Comparison of ENCODE assay signal across 24 mouse cellular contexts in the genomic region with DNA sequence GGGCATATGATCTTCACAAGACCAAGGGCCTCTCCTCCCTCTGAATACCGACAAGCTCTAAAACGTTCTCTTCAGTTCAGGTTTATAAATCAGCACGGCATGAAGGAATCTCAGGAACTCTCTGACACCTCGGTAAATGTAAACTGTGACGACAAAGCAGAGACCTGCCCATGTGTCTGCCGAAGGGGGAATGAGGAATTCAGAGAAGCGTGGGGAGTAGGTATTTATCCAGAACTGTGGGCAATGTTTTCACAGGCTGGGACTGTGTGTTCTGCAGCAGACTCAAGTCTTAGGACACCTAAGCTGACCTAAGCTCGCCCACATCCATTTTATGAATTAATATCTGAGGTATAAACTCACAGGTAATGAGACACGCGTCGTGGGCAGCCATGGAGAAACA. TPM values are rescaled to one million over a fixed set of nuclear protein-coding genes. Genes with fewer than 3 reads are reported as not detected.
DNase-seq lines count a peak whose midpoint lies in the region; ATAC-seq lines count a peak whose summit lies in the region.
"Had no signal": no experiment of that assay in that cellular context is flagged by ENCODE, and none has a peak within 500 bp of the region (broad histone marks: within the 10 kb centered on the region; RNA-seq: fewer than 3 reads in every experiment).

No protein-coding gene starts in this region.

- intact Hi-C loops in heart, postnatal 25 days (cut with DNase I) = no loop called here

- H3K4me2 ChIP-seq in intestine, embryonic 14.5 days (ENCODE audit: low read length) = no peak overlapping the region
- no peak overlapping the region for H3K4me2 ChIP-seq in intestine, embryonic 15.5 days (replicated peaks)
- no peak overlapping the region for H3K4me2 ChIP-seq in lung, embryonic 16.5 days (ENCODE audit: low read depth, low read length)
- H3K4me2 ChIP-seq: hindbrain, embryonic 12.5 days; limb, embryonic 13.5 days; midbrain, embryonic 15.5 days had no signal

- no peak for DNase-seq in heart, embryonic 10.5 days (ENCODE audit: low spot score)
- no peak for DNase-seq in heart, postnatal 25 days (ENCODE audit: low spot score)
- DNase-seq in intestine, embryonic 14.5 days (ENCODE audit: low spot score) = no peak
- no peak for DNase-seq in lung, postnatal 25 days (ENCODE audit: low spot score)
- DNase-seq in yolk sac, embryonic 10.5 days (ENCODE audit: low spot score) = peak; percentile 28
- DNase-seq: adrenal gland, postnatal 25 days; cerebellum, adult 18-20 months; cerebellum, postnatal 25 days; gastrocnemius, postnatal 10 days; layer of hippocampus, postnatal 36 days; thymus, adult 18-20 months; thymus, postnatal 4 days had no signal

- ATAC-seq in intestine, embryonic 14.5 days (replicated peaks; ENCODE audit: low FRiP score, low TSS enrichment, low read depth) = 0 out of 2 replicates have a peak, but pooled peaks have one; percentile 12
- ATAC-seq in intestine, embryonic 15.5 days = no peak
- ATAC-seq in lung, embryonic 16.5 days (ENCODE audit: low read depth) = peak; percentile 74
- no peak for ATAC-seq in erythroid progenitor cell, adult 5-6 weeks (replicated peaks; ENCODE audit: low FRiP score, poor library complexity, severe bottlenecking)
- ATAC-seq: forebrain, embryonic 14.5 days; inflammation-experienced regulatory T-cells, adult 6 months; midbrain, embryonic 15.5 days had no signal

- peak overlapping the region; percentile 37; the same call in 1 of the 2 replicates for H3K27ac ChIP-seq in heart, embryonic 10.5 days
- no peak overlapping the region for H3K27ac ChIP-seq in intestine, embryonic 14.5 days (ENCODE audit: low read depth)
- H3K27ac ChIP-seq in intestine, embryonic 15.5 days = no peak overlapping the region
- H3K27ac ChIP-seq in lung, embryonic 16.5 days (ENCODE audit: low read length) = 0 out of 2 replicates have a peak overlapping the region, but pooled peaks have one; percentile 12
- H3K27ac ChIP-seq: hindbrain, embryonic 12.5 days; layer of hippocampus, adult 2 months; limb, embryonic 13.5 days; liver, embryonic 14.5 days; midbrain, embryonic 15.5 days had no signal

- H3K4me1 ChIP-seq in heart, embryonic 10.5 days = no peaks in the 10 kb centered on the region; the same call in 1 of the 2 replicates
- no peaks in the 10 kb centered on the region for H3K4me1 ChIP-seq in intestine, embryonic 14.5 days (replicated peaks; ENCODE audit: control insufficient read depth, insufficient read depth, low read length)
- H3K4me1 ChIP-seq in intestine, embryonic 15.5 days (replicated peaks) = no peaks in the 10 kb centered on the region
- H3K4me1 ChIP-seq in lung, embryonic 16.5 days (replicated peaks; ENCODE audit: control insufficient read depth, insufficient read depth, low read length) = peaks cover 3% of the 10 kb centered on the region; the same call in 1 of the 2 replicates
- H3K4me1 ChIP-seq: hindbrain, embryonic 12.5 days; midbrain, embryonic 15.5 days had no signal

- no peaks in the 10 kb centered on the region for H3K9me3 ChIP-seq in heart, embryonic 10.5 days
- H3K9me3 ChIP-seq in intestine, embryonic 14.5 days (ENCODE audit: control insufficient read depth, low read length) = no peaks in the 10 kb centered on the region
- H3K9me3 ChIP-seq in intestine, embryonic 15.5 days = no peaks in the 10 kb centered on the region
- no peaks in the 10 kb centered on the region for H3K9me3 ChIP-seq in lung, embryonic 16.5 days (ENCODE audit: control insufficient read depth, low read length)
- H3K9me3 ChIP-seq: hindbrain, embryonic 12.5 days; limb, embryonic 13.5 days; midbrain, embryonic 15.5 days had no signal

- WGBS in heart, embryonic 10.5 days = 58% methylated on average over 11 of the region's 11 CpGs
- WGBS in intestine, embryonic 14.5 days = 38% methylated on average over 11 of the region's 11 CpGs
- WGBS in intestine, embryonic 15.5 days = 36% methylated on average over 11 of the region's 11 CpGs
- WGBS in lung, embryonic 16.5 days = 38% methylated on average over 11 of the region's 11 CpGs

- H3K4me3 ChIP-seq in heart, embryonic 10.5 days = no peak overlapping the region
- H3K4me3 ChIP-seq in intestine, embryonic 14.5 days (ENCODE audit: low read depth, low read length) = no peak overlapping the region
- no peak overlapping the region for H3K4me3 ChIP-seq in intestine, embryonic 15.5 days (replicated peaks)
- no peak overlapping the region for H3K4me3 ChIP-seq in lung, embryonic 16.5 days (ENCODE audit: low read length)
- H3K4me3 ChIP-seq: hindbrain, embryonic 12.5 days; layer of hippocampus, adult 2 months; limb, embryonic 13.5 days; midbrain, embryonic 15.5 days; myocyte had no signal

- no peaks in the 10 kb centered on the region for H3K27me3 ChIP-seq in heart, embryonic 10.5 days (ENCODE audit: insufficient read depth, poor library complexity, severe bottlenecking)
- H3K27me3 ChIP-seq in intestine, embryonic 14.5 days (replicated peaks; ENCODE audit: control insufficient read depth, insufficient read depth, low read length) = no peaks in the 10 kb centered on the region
- H3K27me3 ChIP-seq in intestine, embryonic 15.5 days (replicated peaks) = no peaks in the 10 kb centered on the region
- H3K27me3 ChIP-seq in lung, embryonic 16.5 days (ENCODE audit: control insufficient read depth, insufficient read depth, low read depth, low read length) = no peaks in the 10 kb centered on the region
- H3K27me3 ChIP-seq: hindbrain, embryonic 12.5 days; limb, embryonic 13.5 days; midbrain, embryonic 15.5 days had no signal

- no peaks in the 10 kb centered on the region for H3K36me3 ChIP-seq in heart, embryonic 10.5 days
- no peaks in the 10 kb centered on the region for H3K36me3 ChIP-seq in intestine, embryonic 14.5 days (ENCODE audit: control insufficient read depth, insufficient read depth, low read length)
- H3K36me3 ChIP-seq in intestine, embryonic 15.5 days = no peaks in the 10 kb centered on the region
- H3K36me3 ChIP-seq in lung, embryonic 16.5 days (ENCODE audit: control insufficient read depth, insufficient read depth, low read length) = no peaks in the 10 kb centered on the region
- H3K36me3 ChIP-seq: hindbrain, embryonic 12.5 days; limb, embryonic 13.5 days; midbrain, embryonic 15.5 days had no signal

- no peak overlapping the region for H3K9ac ChIP-seq in intestine, embryonic 14.5 days (ENCODE audit: low read length)
- H3K9ac ChIP-seq in intestine, embryonic 15.5 days = no peak overlapping the region
- H3K9ac ChIP-seq in lung, embryonic 16.5 days (ENCODE audit: low read length) = no peak overlapping the region
- H3K9ac ChIP-seq: hindbrain, embryonic 12.5 days; limb, embryonic 13.5 days; liver, embryonic 14.5 days; midbrain, embryonic 15.5 days had no signal

RNA-seq across cellular contexts. Expression of gene Alcam, which starts 20.7 kb away (rescaled TPM):
- 17.8 and 18.6 TPM in 2 replicates for polyA plus RNA-seq in heart, embryonic 10.5 days (2016; fragmentation: Nextera tagmentation; extraction: Ambion mirVana)
- total RNA-seq in heart, postnatal 25 days (2021) = 1 to 10 TPM; 2.8 to 4.0 TPM
- 43.9 and 47.0 TPM in 2 replicates for polyA plus RNA-seq in intestine, embryonic 14.5 days (2014; fragmentation: Nextera tagmentation; extraction: Ambion mirVana)
- polyA plus RNA-seq in intestine, embryonic 15.5 days (2015; fragmentation: Nextera tagmentation; extraction: Ambion mirVana) = 16.9 and 18.2 TPM in 2 replicates
- 43.0 and 45.7 TPM in 2 replicates for polyA plus RNA-seq in lung, embryonic 16.5 days (2015; fragmentation: Nextera tagmentation; extraction: Ambion mirVana)
- total RNA-seq in erythroid progenitor cell, adult 5-6 weeks (2015; ENCODE audit: low replicate concordance) = 0.84 and 3.2 TPM in 2 replicates
- 7.6 and 9.4 TPM in 2 replicates for total RNA-seq in erythroid progenitor cell, adult 5-6 weeks (2017; ENCODE audit: low replicate concordance)
- total RNA-seq: MEL had no signal

Comparison
In these comparisons a context has a peak if more than half of its experiments do, and no peak if none do; other contexts are left out.
1. ATAC-seq: peak in intestine, embryonic 14.5 days (single experiment) and lung, embryonic 16.5 days (single experiment); none in intestine, embryonic 15.5 days (single experiment) and erythroid progenitor cell, adult 5-6 weeks (single experiment).
2. H3K27ac ChIP-seq: peak in heart, embryonic 10.5 days (single experiment) and lung, embryonic 16.5 days (single experiment); none in intestine, embryonic 14.5 days (single experiment) and intestine, embryonic 15.5 days (single experiment).